Mouse (Mus musculus) midbrain, embryonic 16.5 days (tissue): ENCODE measurements at regions not wholly inside any gene's neighbourhood (a gene's known extent, or its start where the extent isn't known, plus 50 kb on each side); places are given as distances from the start of the nearest gene placed in this dataset.
A peak's percentile ranks its signal among the peaks of the same experiment; 100 is the strongest.

ENCODE experiments used
- ATAC-seq: fragments of 200-750 bp; cut with Nextera tagmentation; 2 replicates; pipeline ENCODE4 v1.8.0; 2017; ENCODE audit warnings: moderate TSS enrichment
- H3K27ac ChIP-seq: fragments of 300-500 bp; sonication (generic); 2 replicates; pipeline ENCODE4 v1.5.1; 2014; ENCODE audit warnings: mild to moderate bottlenecking, low read length, mixed read lengths
- H3K27me3 ChIP-seq: fragments of 300-500 bp; sonication (generic); 2 replicates; pipeline ENCODE4 v1.6.1; 2014; ENCODE audit warnings: low read depth, low read length, mixed read lengths; ENCODE audit not compliant: control insufficient read depth, insufficient read depth
- H3K36me3 ChIP-seq: fragments of 300-500 bp; sonication (generic); 2 replicates; pipeline ENCODE4 v1.6.1; 2014; ENCODE audit warnings: mild to moderate bottlenecking, low read length, moderate library complexity, mixed read lengths; ENCODE audit not compliant: control insufficient read depth, insufficient read depth
- H3K4me1 ChIP-seq: fragments of 300-500 bp; sonication (generic); 2 replicates; pipeline ENCODE4 v1.6.1; 2014; ENCODE audit warnings: mild to moderate bottlenecking, low read length, mixed read lengths; ENCODE audit not compliant: control insufficient read depth, insufficient read depth
- H3K4me2 ChIP-seq: fragments of 300-500 bp; sonication (generic); 2 replicates; pipeline ENCODE4 v1.6.1; 2014; ENCODE audit warnings: mild to moderate bottlenecking, low read length, mixed read lengths
- H3K4me3 ChIP-seq: fragments of 300-500 bp; sonication (generic); 2 replicates; pipeline ENCODE4 v1.5.1; 2014; ENCODE audit warnings: low read depth, mild to moderate bottlenecking, low read length, moderate library complexity, mixed read lengths
- H3K9ac ChIP-seq: fragments of 300-500 bp; sonication (generic); 2 replicates; pipeline ENCODE4 v1.6.1; 2014; ENCODE audit warnings: low read depth, low read length, mixed read lengths
- H3K9me3 ChIP-seq: fragments of 300-500 bp; sonication (generic); replicated peaks from 2 replicates; pipeline ENCODE4 v1.6.1; 2014; ENCODE audit warnings: mild to moderate bottlenecking, low read length, mixed read lengths; ENCODE audit not compliant: control insufficient read depth, poor library complexity, severe bottlenecking
- WGBS: fragments of 180-500 bp; shearing (Covaris S2); extraction: QIAGEN DNeasy Blood & Tissue Kit; methylation state at CpG from one replicate; pipeline ENCODE4 v1.1.7; 2014; 5-methylcytosine and 5-hydroxymethylcytosine counted together

GRCm38 (mm10) chr2:139147004-139147403, 346.7 kb upstream of the Sptlc3 start:
- Histone ChIP-seq H3K36me3 (no peaks in the 10 kb centered on the region), H3K4me2 (no peak overlapping the region), H3K27me3 (no peaks in the 10 kb centered on the region), H3K4me1 (no peaks in the 10 kb centered on the region), H3K9ac (no peak overlapping the region), H3K4me3 (no peak overlapping the region), H3K9me3 (no peaks in the 10 kb centered on the region), H3K27ac (no peak overlapping the region)
- 86% methylated on average over 1 of the region's 1 CpGs for WGBS
- ATAC-seq, result no peak

- no peak for ATAC-seq
- no peak overlapping the region for H3K4me3 ChIP-seq
- H3K9me3 ChIP-seq, result no peaks in the 10 kb centered on the region
- H3K9ac ChIP-seq, result no peak overlapping the region
- no peaks in the 10 kb centered on the region for H3K4me1 ChIP-seq
- 84% methylated on average over 2 of the region's 2 CpGs for WGBS
- H3K36me3 ChIP-seq, result no peaks in the 10 kb centered on the region
- no peak overlapping the region for H3K4me2 ChIP-seq
- H3K27me3 ChIP-seq, result no peaks in the 10 kb centered on the region
- no peak overlapping the region for H3K27ac ChIP-seq
Observed at GRCm38 (mm10) chr2:139179641-139180040, 314.1 kb upstream of the Sptlc3 start.

GRCm38 (mm10) chr2:139198281-139198680, 295.4 kb upstream of the Sptlc3 start:
- no peaks in the 10 kb centered on the region for H3K9me3 ChIP-seq
- H3K36me3 ChIP-seq, result no peaks in the 10 kb centered on the region
- H3K4me2 ChIP-seq, result no peak overlapping the region
- no peak overlapping the region for H3K4me3 ChIP-seq
- no peak overlapping the region for H3K27ac ChIP-seq
- ATAC-seq, result no peak
- no peak overlapping the region for H3K9ac ChIP-seq
- 78% methylated on average over 2 of the region's 2 CpGs for WGBS
- H3K27me3 ChIP-seq, result no peaks in the 10 kb centered on the region
- H3K4me1 ChIP-seq, result no peaks in the 10 kb centered on the region

- Histone ChIP-seq H3K27me3 (no peaks in the 10 kb centered on the region), H3K4me3 (no peak overlapping the region), H3K9me3 (no peaks in the 10 kb centered on the region), H3K9ac (no peak overlapping the region), H3K4me1 (no peaks in the 10 kb centered on the region), H3K4me2 (no peak overlapping the region), H3K36me3 (no peaks in the 10 kb centered on the region), H3K27ac (no peak overlapping the region)
- no peak for ATAC-seq
- 33% methylated on average over 1 of the region's 1 CpGs for WGBS
Observed at GRCm38 (mm10) chr2:139207649-139208048, 286.1 kb upstream of the Sptlc3 start.

GRCm38 (mm10) chr2:139220757-139221400, 272.8 kb upstream of the Sptlc3 start:
- H3K36me3 ChIP-seq, result no peaks in the 10 kb centered on the region
- H3K9ac ChIP-seq, result 0 out of 2 replicates have a peak overlapping the region, but pooled peaks have one; percentile 12
- no peak overlapping the region for H3K4me3 ChIP-seq
- peaks cover 2% of the 10 kb centered on the region; the same call in 1 of the 2 replicates for H3K4me1 ChIP-seq
- peak overlapping the region; percentile 64 for H3K27ac ChIP-seq
- H3K9me3 ChIP-seq, result no peaks in the 10 kb centered on the region
- 33% methylated on average over 9 of the region's 9 CpGs for WGBS
- peak overlapping the region; percentile 33; the same call in 1 of the 2 replicates for H3K4me2 ChIP-seq
- H3K27me3 ChIP-seq, result no peaks in the 10 kb centered on the region
- peak; percentile 91 for ATAC-seq

GRCm38 (mm10) chr2:139230453-139230852, 263.3 kb upstream of the Sptlc3 start:
- Histone ChIP-seq H3K4me2 (no peak overlapping the region), H3K4me3 (no peak overlapping the region), H3K27me3 (no peaks in the 10 kb centered on the region), H3K36me3 (no peaks in the 10 kb centered on the region), H3K9me3 (no peaks in the 10 kb centered on the region), H3K4me1 (no peaks in the 10 kb centered on the region; the same call in 1 of the 2 replicates), H3K27ac (no peak overlapping the region), H3K9ac (no peak overlapping the region)
- peak; percentile 75 for ATAC-seq
- WGBS, result 11% methylated on average over 3 of the region's 3 CpGs

GRCm38 (mm10) chr2:139250138-139250537, 243.6 kb upstream of the Sptlc3 start:
- Histone ChIP-seq H3K4me2 (no peak overlapping the region), H3K27me3 (no peaks in the 10 kb centered on the region), H3K9me3 (no peaks in the 10 kb centered on the region), H3K9ac (no peak overlapping the region), H3K4me3 (no peak overlapping the region), H3K27ac (no peak overlapping the region), H3K4me1 (no peaks in the 10 kb centered on the region), H3K36me3 (no peaks in the 10 kb centered on the region)
- 64% methylated on average over 2 of the region's 2 CpGs for WGBS
- ATAC-seq, result no peak

GRCm38 (mm10) chr2:139267119-139267518, 226.6 kb upstream of the Sptlc3 start:
- H3K9me3 ChIP-seq, result no peaks in the 10 kb centered on the region
- 65% methylated on average over 2 of the region's 2 CpGs for WGBS
- H3K4me1 ChIP-seq, result no peaks in the 10 kb centered on the region
- H3K27ac ChIP-seq, result no peak overlapping the region
- ATAC-seq, result no peak
- H3K4me2 ChIP-seq, result no peak overlapping the region
- H3K9ac ChIP-seq, result no peak overlapping the region
- no peak overlapping the region for H3K4me3 ChIP-seq
- no peaks in the 10 kb centered on the region for H3K27me3 ChIP-seq
- H3K36me3 ChIP-seq, result no peaks in the 10 kb centered on the region

GRCm38 (mm10) chr2:139276581-139276980, 217.1 kb upstream of the Sptlc3 start:
- Histone ChIP-seq H3K4me2 (no peak overlapping the region), H3K4me1 (no peaks in the 10 kb centered on the region), H3K27ac (no peak overlapping the region), H3K4me3 (no peak overlapping the region), H3K9me3 (no peaks in the 10 kb centered on the region), H3K36me3 (no peaks in the 10 kb centered on the region), H3K9ac (no peak overlapping the region), H3K27me3 (no peaks in the 10 kb centered on the region)
- WGBS, result 71% methylated on average over 5 of the region's 5 CpGs
- ATAC-seq, result no peak
